Mouse (Mus musculus) cerebellum, adult 2 months (tissue): ENCODE data around the gene Igsf21. TPM values are rescaled to one million over a fixed set of nuclear protein-coding genes. Genes with fewer than 3 reads are reported as not detected.

Source experiments
- DNase-seq, 2 experiments: peaks; one replicate each; pipeline ENCODE4 v3.0.0; 2021
- H3K27ac ChIP-seq: fragments of 200-500 bp; 2 replicates; pipeline ENCODE4 v1.5.1; 2012; ENCODE audit warnings: low read length, control low read depth, inconsistent platforms; ENCODE audit not compliant: insufficient read depth
- H3K27me3 ChIP-seq: fragments of 200-500 bp; 2 replicates; pipeline ENCODE4 v1.6.1; 2012; ENCODE audit warnings: inconsistent platforms, mild to moderate bottlenecking, low read length, moderate library complexity; ENCODE audit not compliant: control insufficient read depth, insufficient read depth
- H3K4me1 ChIP-seq: fragments of 200-500 bp; 2 replicates; pipeline ENCODE4 v1.6.1; 2011; ENCODE audit warnings: low read length; ENCODE audit not compliant: control insufficient read depth, insufficient read depth
- H3K4me3 ChIP-seq: fragments of 200-500 bp; replicated peaks from 2 replicates; pipeline ENCODE3; 2011; ENCODE audit warnings: mild to moderate bottlenecking, low read depth, low read length, control low read depth; ENCODE audit not compliant: insufficient read depth
- CTCF ChIP-seq: fragments of 200-500 bp; IDR thresholded peaks from 2 replicates; pipeline ENCODE4 v1.5.1; 2011; ENCODE audit warnings: low read depth, mild to moderate bottlenecking, control low read depth, low read length, moderate library complexity, borderline replicate concordance; ENCODE audit not compliant: insufficient read depth
- POLR2A ChIP-seq: fragments of 200-500 bp; IDR thresholded peaks from 2 replicates; pipeline ENCODE4 v1.6.1; 2011; ENCODE audit warnings: low read length, control low read depth, borderline replicate concordance; ENCODE audit not compliant: insufficient read depth
- WGBS: fragments of 180-500 bp; shearing (Covaris S2); methylation state at CpG from one replicate; pipeline ENCODE4 v1.1.7; 2018; 5-methylcytosine and 5-hydroxymethylcytosine counted together
- polyA plus RNA-seq: library from polyadenylated mRNA; depleted of rRNA; stranded (reverse); fragments of >200 nt; gene quantifications from 2 replicates; pipeline ENCODE4 v1.2.3, GENCODE M21; 2012

Gene Igsf21
- polyA plus RNA-seq, 1 experiment = 55.2 TPM

DNA sequence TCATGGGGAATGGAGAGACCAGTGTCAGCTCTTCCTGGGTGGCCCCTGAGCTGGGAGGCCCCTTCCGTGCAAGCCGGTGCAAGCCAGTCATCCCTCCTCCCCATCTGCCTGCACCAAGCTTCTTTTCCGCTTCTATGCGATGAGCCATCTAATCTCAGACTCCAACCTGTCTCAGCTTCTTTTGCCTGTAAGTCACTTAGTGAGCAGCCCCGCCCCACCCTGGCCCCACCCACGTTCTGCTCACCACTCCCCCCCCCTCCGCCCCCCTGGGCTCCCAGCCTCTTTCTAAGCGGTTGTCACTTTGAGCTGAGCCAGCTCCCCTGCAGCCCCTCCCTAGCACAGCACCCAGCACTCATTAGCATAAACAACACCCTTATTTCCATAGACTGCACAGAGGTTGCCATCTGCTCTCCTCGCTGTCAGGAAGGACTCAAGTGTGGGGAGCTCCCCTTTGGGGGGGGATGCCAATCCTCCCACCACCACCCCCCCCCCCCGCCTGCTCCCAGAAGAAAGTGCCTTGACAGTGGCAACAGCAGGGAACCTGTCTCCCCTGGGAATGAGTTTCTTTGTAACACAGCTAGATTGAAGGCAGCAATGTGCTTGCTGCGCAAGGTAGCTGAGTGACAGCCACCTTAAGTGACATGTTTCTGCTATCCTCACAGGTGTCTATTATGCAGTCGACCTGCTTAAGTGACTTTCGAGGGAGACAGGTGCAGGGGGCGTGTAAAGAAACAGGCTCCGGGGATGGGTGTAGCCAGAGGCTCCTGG, 176.8 kb downstream of the Igsf21 start:
- Histone ChIP-seq H3K27me3 (no peaks in the 10 kb centered on the region), H3K4me3 (no peak overlapping the region), H3K4me1 (peaks cover 8% of the 10 kb centered on the region), H3K27ac (no peak overlapping the region)
- DNase-seq = no peak
- 45% methylated on average over 15 of the region's 15 CpGs for WGBS
- TF ChIP-seq POLR2A (no peak), CTCF (no peak)

GRCm38 (mm10) chr4:140068468-140068867, 178.1 kb downstream of the Igsf21 start:
- no peak for DNase-seq
- no peak for TF ChIP-seq POLR2A
- TF ChIP-seq CTCF = peak; percentile 47; the same call in 1 of the 2 replicates
- peaks cover 8% of the 10 kb centered on the region for H3K4me1 ChIP-seq
- H3K27me3 ChIP-seq = no peaks in the 10 kb centered on the region
- H3K4me3 ChIP-seq = no peak overlapping the region
- no peak overlapping the region for H3K27ac ChIP-seq
- 96% methylated on average over 6 of the region's 6 CpGs for WGBS

GRCm38 (mm10) chr4:140066011-140066410, 180.6 kb downstream of the Igsf21 start:
- H3K4me3 ChIP-seq = no peak overlapping the region
- peaks cover 8% of the 10 kb centered on the region for H3K4me1 ChIP-seq
- no peak for DNase-seq
- H3K27me3 ChIP-seq = no peaks in the 10 kb centered on the region
- no peak overlapping the region for H3K27ac ChIP-seq
- 72% methylated on average over 12 of the region's 12 CpGs for WGBS
- TF ChIP-seq POLR2A = no peak
- no peak for TF ChIP-seq CTCF

GRCm38 (mm10) chr4:140063153-140063671, 183.4 kb downstream of the Igsf21 start:
- Histone ChIP-seq H3K4me1 (no peaks in the 10 kb centered on the region), H3K27ac (no peak overlapping the region), H3K27me3 (no peaks in the 10 kb centered on the region), H3K4me3 (no peak overlapping the region)
- TF ChIP-seq POLR2A (no peak), CTCF (no peak)
- WGBS = 64% methylated on average over 13 of the region's 13 CpGs
- DNase-seq = no peak

DNA sequence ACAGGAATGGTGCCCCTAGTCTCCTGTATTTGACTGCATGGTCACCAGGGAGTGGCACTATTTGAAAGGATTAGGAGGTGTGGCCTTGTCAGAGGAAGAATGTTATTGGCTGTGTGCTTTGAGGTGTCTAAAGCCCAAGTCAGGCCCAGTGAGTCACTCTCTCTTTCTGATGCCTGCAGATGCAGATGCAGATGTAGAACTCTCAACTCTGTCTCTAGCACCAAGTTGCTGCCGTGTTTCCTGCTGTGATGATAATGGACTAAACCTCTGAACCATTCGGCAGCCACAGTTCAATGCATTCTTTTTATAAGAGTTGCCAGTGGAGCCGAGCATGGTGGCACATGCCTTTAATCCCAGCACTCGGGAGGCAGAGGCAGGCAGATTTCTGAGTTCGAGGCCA, 186.3 kb downstream of the Igsf21 start:
- no peak for DNase-seq
- Histone ChIP-seq H3K27ac (no peak overlapping the region), H3K27me3 (no peaks in the 10 kb centered on the region), H3K4me1 (no peaks in the 10 kb centered on the region), H3K4me3 (no peak overlapping the region)
- WGBS = 86% methylated on average over 5 of the region's 5 CpGs
- TF ChIP-seq CTCF (no peak), POLR2A (no peak)

- H3K4me3 ChIP-seq = no peak overlapping the region
Observed at GRCm38 (mm10) chr4:140053042-140053441, 193.5 kb downstream of the Igsf21 start.

DNA sequence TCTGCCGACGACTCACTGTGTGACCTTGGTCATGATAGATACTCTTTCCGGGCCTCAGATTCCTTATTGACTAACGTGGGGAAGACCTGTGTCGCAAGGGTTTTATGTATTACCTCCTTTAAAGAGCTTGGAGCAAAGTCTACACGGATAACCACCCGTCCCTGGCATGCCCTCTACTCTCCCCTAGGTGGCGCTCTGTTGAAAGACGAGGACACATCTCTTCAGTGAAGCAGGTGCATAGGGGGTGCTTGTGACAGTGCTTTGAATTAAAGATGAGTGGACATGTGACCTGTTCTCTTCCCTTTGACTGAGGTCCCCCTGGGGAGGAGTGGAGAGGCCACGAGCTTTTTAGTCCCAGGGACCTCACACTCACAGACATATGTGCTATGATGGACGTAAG, 194.0 kb downstream of the Igsf21 start:
- Histone ChIP-seq H3K27me3 (no peaks in the 10 kb centered on the region), H3K4me3 (no peak overlapping the region), H3K27ac (no peak overlapping the region), H3K4me1 (peaks cover 30% of the 10 kb centered on the region)
- TF ChIP-seq CTCF (peak; percentile 55; the same call in 1 of the 2 replicates), POLR2A (no peak)
- DNase-seq = no peak
- whole genome bisulfite sequencing = 65% methylated on average over 11 of the region's 11 CpGs

More at GRCm38 (mm10) chr4:140053042-140053441, 193.5 kb downstream of the Igsf21 start:
- no peak for DNase-seq
- WGBS = 35% methylated on average over 7 of the region's 7 CpGs
- Histone ChIP-seq H3K27ac (no peak overlapping the region), H3K4me1 (peaks cover 28% of the 10 kb centered on the region), H3K27me3 (no peaks in the 10 kb centered on the region)
- no peak for TF ChIP-seq POLR2A

- TF ChIP-seq CTCF (no peak), POLR2A (no peak)
- DNase-seq = no peak
- H3K4me1 ChIP-seq = peaks cover 23% of the 10 kb centered on the region
- WGBS = 48% methylated on average over 10 of the region's 10 CpGs
- no peak overlapping the region for H3K27ac ChIP-seq
- no peaks in the 10 kb centered on the region for H3K27me3 ChIP-seq
- H3K4me3 ChIP-seq = no peak overlapping the region
Observed at GRCm38 (mm10) chr4:140047807-140048362, 198.7 kb downstream of the Igsf21 start.
